Mouse (Mus musculus): ENCODE results near the gene B3gat1. TPM values are rescaled to one million over a fixed set of nuclear protein-coding genes. Genes with fewer than 3 reads are reported as not detected.
A peak's percentile ranks its signal among the peaks of the same experiment; 100 is the strongest.

The B3gat1 gene
- polyA plus RNA-seq, 1 experiment from 2014 or later, result not detected

GRCm38 (mm10) chr9:26728556-26728955 lies 5.0 kb upstream of the B3gat1 start:
- H3K36me3 ChIP-seq, result no peaks in the 10 kb centered on the region
- H3K4me2 ChIP-seq, result no peak overlapping the region
- H3K27ac ChIP-seq, result no peak overlapping the region
- no peak overlapping the region for H3K4me3 ChIP-seq (replicated peaks)
- no peak overlapping the region for H3K9ac ChIP-seq
- H3K9me3 ChIP-seq (replicated peaks), result no peaks in the 10 kb centered on the region
- H3K4me1 ChIP-seq (replicated peaks), result no peaks in the 10 kb centered on the region
- H3K27me3 ChIP-seq, result peaks cover 15% of the 10 kb centered on the region
- ATAC-seq (ENCODE audit: low read depth), result no peak
- DNase-seq, result no peak
- 39% methylated on average over 2 of the region's 2 CpGs for WGBS (ENCODE audit: insufficient replicate concordance)

- peaks cover 36% of the 10 kb centered on the region for H3K27me3 ChIP-seq
- H3K9me3 ChIP-seq (replicated peaks), result no peaks in the 10 kb centered on the region
- WGBS (ENCODE audit: insufficient replicate concordance), result 4% methylated on average over 24 of the region's 37 CpGs
- H3K4me3 ChIP-seq (replicated peaks), result peak overlapping the region; percentile 31
- DNase-seq (no peak), ATAC-seq (ENCODE audit: low read depth) (no peak)
- H3K4me1 ChIP-seq (replicated peaks), result no peaks in the 10 kb centered on the region
- peak overlapping the region; percentile 50 for H3K4me2 ChIP-seq
- no peak overlapping the region for H3K9ac ChIP-seq
- H3K36me3 ChIP-seq, result no peaks in the 10 kb centered on the region
- H3K27ac ChIP-seq, result no peak overlapping the region
These were observed 458 bp downstream of the B3gat1 start for GRCm38 (mm10) chr9:26733986-26734385.

GRCm38 (mm10) chr9:26737116-26737515 lies 3.6 kb downstream of the B3gat1 start:
- WGBS (ENCODE audit: insufficient replicate concordance), result 61% methylated on average over 5 of the region's 5 CpGs
- peaks cover 32% of the 10 kb centered on the region for H3K27me3 ChIP-seq

GRCm38 (mm10) chr9:26742817-26743216 lies 9.3 kb downstream of the B3gat1 start:
- H3K9me3 ChIP-seq (replicated peaks), result no peaks in the 10 kb centered on the region
- no peaks in the 10 kb centered on the region for H3K27me3 ChIP-seq
- no peak overlapping the region for H3K9ac ChIP-seq
- no peak overlapping the region for H3K27ac ChIP-seq
- ATAC-seq (ENCODE audit: low read depth) (no peak), DNase-seq (no peak)
- WGBS (ENCODE audit: insufficient replicate concordance), result 68% methylated on average over 3 of the region's 3 CpGs
- H3K4me1 ChIP-seq (replicated peaks), result no peaks in the 10 kb centered on the region
- H3K4me3 ChIP-seq (replicated peaks), result no peak overlapping the region
- no peak overlapping the region for H3K4me2 ChIP-seq
- no peaks in the 10 kb centered on the region for H3K36me3 ChIP-seq

More at GRCm38 (mm10) chr9:26737116-26737515, 3.6 kb downstream of the B3gat1 start:
- H3K4me1 ChIP-seq (replicated peaks), result no peaks in the 10 kb centered on the region
- H3K9ac ChIP-seq, result no peak overlapping the region
- H3K27ac ChIP-seq, result no peak overlapping the region
- ATAC-seq (ENCODE audit: low read depth) (no peak), DNase-seq (no peak)
- H3K36me3 ChIP-seq, result no peaks in the 10 kb centered on the region
- no peak overlapping the region for H3K4me3 ChIP-seq (replicated peaks)
- no peak overlapping the region for H3K4me2 ChIP-seq
- no peaks in the 10 kb centered on the region for H3K9me3 ChIP-seq (replicated peaks)

- Histone ChIP-seq H3K36me3 (no peaks in the 10 kb centered on the region), H3K4me2 (no peak overlapping the region), H3K9ac (no peak overlapping the region), H3K4me1 (replicated peaks) (no peaks in the 10 kb centered on the region), H3K27ac (no peak overlapping the region), H3K27me3 (no peaks in the 10 kb centered on the region), H3K9me3 (replicated peaks) (no peaks in the 10 kb centered on the region), H3K4me3 (replicated peaks) (no peak overlapping the region)
- ATAC-seq (ENCODE audit: low read depth) (no peak), DNase-seq (no peak)
- WGBS (ENCODE audit: insufficient replicate concordance), result 36% methylated on average over 4 of the region's 4 CpGs
These were observed 13.6 kb downstream of the B3gat1 start for GRCm38 (mm10) chr9:26747121-26747520.

- Histone ChIP-seq H3K27ac (no peak overlapping the region), H3K9me3 (replicated peaks) (no peaks in the 10 kb centered on the region), H3K9ac (no peak overlapping the region), H3K4me1 (replicated peaks) (no peaks in the 10 kb centered on the region), H3K36me3 (no peaks in the 10 kb centered on the region), H3K27me3 (no peaks in the 10 kb centered on the region), H3K4me2 (no peak overlapping the region), H3K4me3 (replicated peaks) (no peak overlapping the region)
- ATAC-seq (ENCODE audit: low read depth) (no peak), DNase-seq (no peak)
- WGBS (ENCODE audit: insufficient replicate concordance), result 53% methylated on average over 4 of the region's 4 CpGs
These were observed 15.4 kb downstream of the B3gat1 start for GRCm38 (mm10) chr9:26748893-26749292.

- no peak overlapping the region for H3K27ac ChIP-seq
- ATAC-seq (ENCODE audit: low read depth), result no peak
- H3K4me2 ChIP-seq, result no peak overlapping the region
- H3K9ac ChIP-seq, result no peak overlapping the region
- H3K36me3 ChIP-seq, result no peaks in the 10 kb centered on the region
- H3K9me3 ChIP-seq (replicated peaks), result peaks cover 7% of the 10 kb centered on the region; the same call in 1 of the 2 replicates
- DNase-seq, result no peak
- WGBS (ENCODE audit: insufficient replicate concordance), result 27% methylated on average over 9 of the region's 9 CpGs
- no peaks in the 10 kb centered on the region for H3K4me1 ChIP-seq (replicated peaks)
- H3K27me3 ChIP-seq, result no peaks in the 10 kb centered on the region
- H3K4me3 ChIP-seq (replicated peaks), result no peak overlapping the region
These were observed 26.6 kb downstream of the B3gat1 start for GRCm38 (mm10) chr9:26760081-26760480.

GRCm38 (mm10) chr9:26760576-26760975 lies 27.0 kb downstream of the B3gat1 start:
- no peaks in the 10 kb centered on the region for H3K36me3 ChIP-seq
- H3K27ac ChIP-seq, result no peak overlapping the region
- peaks cover 2% of the 10 kb centered on the region; the same call in 1 of the 2 replicates for H3K9me3 ChIP-seq (replicated peaks)
- H3K9ac ChIP-seq, result no peak overlapping the region
- no peaks in the 10 kb centered on the region for H3K4me1 ChIP-seq (replicated peaks)
- H3K4me3 ChIP-seq (replicated peaks), result no peak overlapping the region
- DNase-seq (no peak), ATAC-seq (ENCODE audit: low read depth) (no peak)
- H3K4me2 ChIP-seq, result no peak overlapping the region
- no peaks in the 10 kb centered on the region for H3K27me3 ChIP-seq
- WGBS (ENCODE audit: insufficient replicate concordance), result 71% methylated on average over 5 of the region's 5 CpGs

GRCm38 (mm10) chr9:26762477-26762876 lies 28.9 kb downstream of the B3gat1 start:
- Histone ChIP-seq H3K4me3 (replicated peaks) (no peak overlapping the region), H3K27ac (no peak overlapping the region), H3K4me1 (replicated peaks) (no peaks in the 10 kb centered on the region), H3K27me3 (no peaks in the 10 kb centered on the region), H3K4me2 (no peak overlapping the region), H3K9me3 (replicated peaks) (no peaks in the 10 kb centered on the region), H3K9ac (no peak overlapping the region), H3K36me3 (no peaks in the 10 kb centered on the region)
- DNase-seq (no peak), ATAC-seq (ENCODE audit: low read depth) (no peak)
- 69% methylated on average over 6 of the region's 6 CpGs for WGBS (ENCODE audit: insufficient replicate concordance)

- Histone ChIP-seq H3K27me3 (no peaks in the 10 kb centered on the region), H3K9ac (no peak overlapping the region), H3K36me3 (no peaks in the 10 kb centered on the region), H3K4me2 (no peak overlapping the region), H3K27ac (no peak overlapping the region), H3K4me3 (replicated peaks) (no peak overlapping the region), H3K9me3 (replicated peaks) (no peaks in the 10 kb centered on the region), H3K4me1 (replicated peaks) (no peaks in the 10 kb centered on the region)
- ATAC-seq (ENCODE audit: low read depth), result no peak
- DNase-seq, result no peak
- 47% methylated on average over 3 of the region's 3 CpGs for WGBS (ENCODE audit: insufficient replicate concordance)
These were observed 34.7 kb downstream of the B3gat1 start for GRCm38 (mm10) chr9:26768181-26768580.

- no peaks in the 10 kb centered on the region for H3K4me1 ChIP-seq (replicated peaks)
- H3K4me2 ChIP-seq, result no peak overlapping the region
- H3K4me3 ChIP-seq (replicated peaks), result no peak overlapping the region
- H3K27ac ChIP-seq, result no peak overlapping the region
- ATAC-seq (ENCODE audit: low read depth) (no peak), DNase-seq (no peak)
- H3K9me3 ChIP-seq (replicated peaks), result no peaks in the 10 kb centered on the region
- no peaks in the 10 kb centered on the region for H3K36me3 ChIP-seq
- H3K9ac ChIP-seq, result no peak overlapping the region
- no peaks in the 10 kb centered on the region for H3K27me3 ChIP-seq
- 54% methylated on average over 2 of the region's 2 CpGs for WGBS (ENCODE audit: insufficient replicate concordance)
These were observed 42.2 kb downstream of the B3gat1 start for GRCm38 (mm10) chr9:26775700-26776099.

- Histone ChIP-seq H3K36me3 (no peaks in the 10 kb centered on the region), H3K27me3 (no peaks in the 10 kb centered on the region), H3K9ac (no peak overlapping the region), H3K27ac (no peak overlapping the region), H3K4me3 (replicated peaks) (no peak overlapping the region), H3K4me1 (replicated peaks) (no peaks in the 10 kb centered on the region), H3K4me2 (no peak overlapping the region), H3K9me3 (replicated peaks) (no peaks in the 10 kb centered on the region)
- WGBS (ENCODE audit: insufficient replicate concordance), result 48% methylated on average over 6 of the region's 6 CpGs
- no peak for DNase-seq
- no peak for ATAC-seq (ENCODE audit: low read depth)
These were observed 42.8 kb downstream of the B3gat1 start for GRCm38 (mm10) chr9:26776122-26776902.
